Mouse (Mus musculus) hindbrain, embryonic 14.5 days (tissue): ENCODE measurements around the gene Tubb1. TPM values are rescaled to one million over a fixed set of nuclear protein-coding genes. Genes with fewer than 3 reads are reported as not detected.

ENCODE experiments used
- ATAC-seq: fragments of 200-750 bp; cut with Nextera tagmentation; 2 replicates; pipeline ENCODE4 v1.8.0; 2017; ENCODE audit warnings: moderate number of reproducible peaks, mild to moderate bottlenecking, moderate TSS enrichment, moderate library complexity; ENCODE audit not compliant: low FRiP score
- DNase-seq: peaks from one replicate; pipeline ENCODE4 v3.0.0-alpha.2; 2015; ENCODE audit warnings: low spot score
- H3K27ac ChIP-seq: fragments of 300-500 bp; sonication (generic); 2 replicates; pipeline ENCODE4 v1.5.1; 2014; ENCODE audit warnings: mild to moderate bottlenecking, moderate library complexity
- H3K27me3 ChIP-seq: fragments of 300-500 bp; sonication (generic); 2 replicates; pipeline ENCODE4 v1.6.1; 2014; ENCODE audit warnings: mild to moderate bottlenecking, low read length, mixed read lengths; ENCODE audit not compliant: control insufficient read depth, insufficient read depth
- H3K36me3 ChIP-seq: fragments of 300-500 bp; sonication (generic); replicated peaks from 2 replicates; pipeline ENCODE4 v1.6.1; 2014; ENCODE audit not compliant: control insufficient read depth, insufficient read depth
- H3K4me1 ChIP-seq: fragments of 300-500 bp; sonication (generic); replicated peaks from 2 replicates; pipeline ENCODE4 v1.6.1; 2014; ENCODE audit warnings: antibody characterized with exemption, low read length, mixed read lengths; ENCODE audit not compliant: control insufficient read depth, insufficient read depth
- H3K4me2 ChIP-seq: fragments of 300-500 bp; sonication (generic); replicated peaks from 2 replicates; pipeline ENCODE4 v1.6.1; 2014; ENCODE audit warnings: mild to moderate bottlenecking, moderate library complexity
- H3K4me3 ChIP-seq: fragments of 300-500 bp; sonication (generic); replicated peaks from 2 replicates; pipeline ENCODE4 v1.5.1; 2014; ENCODE audit warnings: mild to moderate bottlenecking, low read length
- H3K9ac ChIP-seq: fragments of 300-500 bp; sonication (generic); 2 replicates; pipeline ENCODE4 v1.6.1; 2014
- H3K9me3 ChIP-seq: fragments of 300-500 bp; sonication (generic); 2 replicates; pipeline ENCODE4 v1.6.1; 2016; ENCODE audit warnings: low read length; ENCODE audit not compliant: control insufficient read depth
- WGBS: fragments of 180-500 bp; shearing (Covaris S2); extraction: QIAGEN DNeasy Blood & Tissue Kit; methylation state at CpG from one replicate; pipeline ENCODE4 v1.1.7; 2014; 5-methylcytosine and 5-hydroxymethylcytosine counted together
- polyA plus RNA-seq: library from polyadenylated mRNA; unstranded; fragments of >200 nt; fragmentation: Nextera tagmentation; extraction: Ambion mirVana; gene quantifications from 2 replicates; pipeline ENCODE4 v1.2.1, GENCODE M21; 2014

The Tubb1 gene
- polyA plus RNA-seq, 1 experiment from 2014 or later, result 0.82 TPM

DNA sequence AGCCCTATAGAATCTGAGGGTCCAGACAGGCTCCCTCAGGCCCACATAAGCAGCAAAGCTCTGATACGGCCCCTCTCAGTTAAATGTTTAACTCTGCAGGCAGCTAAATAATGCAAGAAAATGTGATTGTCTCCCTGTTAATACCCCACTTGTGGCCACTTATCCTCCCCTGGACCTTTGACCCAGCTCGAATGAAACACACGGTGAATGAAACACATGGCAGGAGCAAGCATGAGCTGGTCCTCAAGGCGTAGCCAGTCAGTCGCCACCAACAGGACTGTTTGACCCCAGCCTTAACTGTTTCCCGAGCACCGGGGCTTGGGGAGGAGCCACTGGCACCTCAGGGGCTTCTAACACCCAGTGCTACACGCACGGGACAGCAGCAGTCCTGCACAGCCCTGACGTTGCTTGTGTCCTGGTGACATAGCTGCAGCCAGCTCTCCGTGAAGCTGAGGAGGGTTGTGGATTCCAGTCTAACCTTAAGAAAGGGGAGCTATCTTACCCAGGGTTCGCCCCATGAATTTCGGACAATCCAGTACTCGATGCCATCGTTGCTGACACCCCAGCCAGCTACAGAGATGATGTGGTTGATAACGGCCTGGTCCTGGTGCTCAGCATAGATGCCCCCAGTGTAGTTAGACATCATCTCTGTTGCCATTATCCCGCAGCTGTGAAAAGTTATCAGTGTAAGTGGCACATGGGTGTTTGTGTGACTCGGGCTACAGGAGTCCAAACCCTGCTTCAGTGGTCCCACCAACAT lies 22.2 kb upstream of the Tubb1 start:
- no peak overlapping the region for H3K27ac ChIP-seq
- H3K4me2 ChIP-seq, result no peak overlapping the region
- peaks cover 60% of the 10 kb centered on the region for H3K36me3 ChIP-seq
- H3K9ac ChIP-seq, result no peak overlapping the region
- no peaks in the 10 kb centered on the region for H3K9me3 ChIP-seq
- DNase-seq (no peak), ATAC-seq (no peak; the same call in 1 of the 2 replicates)
- no peaks in the 10 kb centered on the region for H3K27me3 ChIP-seq
- no peaks in the 10 kb centered on the region for H3K4me1 ChIP-seq
- WGBS, result 81% methylated on average over 18 of the region's 18 CpGs
- no peak overlapping the region for H3K4me3 ChIP-seq

- Histone ChIP-seq H3K27ac (no peak overlapping the region), H3K9ac (no peak overlapping the region), H3K9me3 (no peaks in the 10 kb centered on the region), H3K4me2 (no peak overlapping the region), H3K36me3 (peaks cover 52% of the 10 kb centered on the region), H3K4me3 (no peak overlapping the region), H3K4me1 (no peaks in the 10 kb centered on the region), H3K27me3 (no peaks in the 10 kb centered on the region)
- ATAC-seq, result peak; percentile 41; the same call in 1 of the 2 replicates
- WGBS, result 57% methylated on average over 10 of the region's 10 CpGs
- DNase-seq, result peak; percentile 41
Measured at GRCm38 (mm10) chr2:174428996-174429591, 21.4 kb upstream of the Tubb1 start.

GRCm38 (mm10) chr2:174434943-174435342 lies 15.6 kb upstream of the Tubb1 start:
- WGBS, result 97% methylated on average over 9 of the region's 9 CpGs
- Histone ChIP-seq H3K4me3 (no peak overlapping the region), H3K4me2 (no peak overlapping the region), H3K4me1 (peaks cover 15% of the 10 kb centered on the region), H3K27me3 (no peaks in the 10 kb centered on the region), H3K9ac (no peak overlapping the region), H3K9me3 (no peaks in the 10 kb centered on the region), H3K36me3 (no peaks in the 10 kb centered on the region; the same call in 1 of the 2 replicates), H3K27ac (no peak overlapping the region)
- ATAC-seq, result no peak
- no peak for DNase-seq

DNA sequence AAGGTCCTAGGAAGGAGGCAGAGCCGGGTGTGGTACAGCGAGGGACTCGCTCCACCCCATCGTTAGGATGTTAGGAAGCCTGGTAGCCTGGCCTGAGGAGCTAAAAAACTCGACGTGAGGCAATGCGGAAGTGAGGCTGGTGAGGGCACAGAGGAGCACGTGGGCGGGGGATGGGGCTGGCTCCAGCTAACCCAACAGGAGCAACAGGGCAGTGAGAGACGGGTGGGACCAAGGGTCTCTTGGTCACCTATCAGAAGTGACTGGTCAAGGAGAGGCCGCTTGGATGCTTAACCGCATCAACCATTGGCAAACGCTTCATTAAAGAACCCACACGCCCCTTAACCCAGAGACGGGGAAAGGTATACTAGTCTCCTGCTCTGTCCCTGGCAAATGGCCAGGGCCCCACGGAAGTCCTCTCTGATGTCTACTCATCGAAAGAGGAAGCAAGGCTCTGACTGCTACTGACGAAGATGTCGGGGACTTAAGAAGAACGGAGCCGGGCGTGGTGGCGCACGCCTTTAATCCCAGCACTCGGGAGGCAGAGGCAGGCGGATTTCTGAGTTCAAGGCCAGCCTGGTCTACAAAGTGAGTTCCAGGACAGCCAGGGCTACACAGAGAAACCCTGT lies 14.3 kb upstream of the Tubb1 start:
- Histone ChIP-seq H3K27me3 (no peaks in the 10 kb centered on the region), H3K4me3 (no peak overlapping the region), H3K9me3 (no peaks in the 10 kb centered on the region), H3K9ac (no peak overlapping the region), H3K27ac (no peak overlapping the region), H3K36me3 (no peaks in the 10 kb centered on the region; the same call in 1 of the 2 replicates), H3K4me1 (peaks cover 15% of the 10 kb centered on the region), H3K4me2 (no peak overlapping the region)
- no peak for DNase-seq
- WGBS, result 92% methylated on average over 26 of the region's 26 CpGs
- no peak for ATAC-seq

DNA sequence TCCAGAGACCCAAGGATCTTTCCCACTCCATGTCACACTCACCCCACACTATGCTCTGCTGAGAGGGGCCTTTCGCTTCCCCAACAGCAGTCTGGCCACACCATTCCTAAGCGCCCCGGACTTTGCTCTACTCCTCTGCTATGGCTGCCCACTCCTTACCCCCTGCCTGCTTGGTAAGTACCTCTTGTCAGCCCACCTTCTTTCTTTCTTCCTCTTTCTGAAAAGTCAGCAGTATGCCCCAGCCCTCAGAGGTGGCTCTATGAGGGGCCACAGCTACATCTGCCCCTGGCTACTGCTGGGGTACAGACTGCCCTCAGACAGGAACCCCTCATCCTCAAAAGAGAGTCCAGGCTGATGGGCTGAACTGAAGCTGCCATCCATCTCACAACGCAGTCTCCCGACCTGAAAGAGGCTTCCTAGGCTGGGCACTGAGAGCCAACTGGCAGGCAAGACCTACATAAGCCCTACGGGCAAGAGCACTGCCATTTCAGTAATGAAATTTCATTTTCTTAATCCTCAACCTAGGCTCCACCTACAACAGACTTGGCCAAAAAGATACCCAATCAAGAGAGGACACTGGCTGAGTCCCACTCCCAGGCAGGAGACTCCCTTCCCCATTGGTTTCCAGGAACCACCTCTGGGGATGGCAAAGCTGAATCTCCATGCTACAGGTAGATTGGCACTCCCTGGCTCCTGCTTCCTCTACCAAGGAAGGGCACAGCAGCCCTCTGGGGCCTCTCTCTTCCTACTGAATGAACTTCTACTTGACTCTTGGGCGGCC lies 13.4 kb upstream of the Tubb1 start:
- no peaks in the 10 kb centered on the region for H3K27me3 ChIP-seq
- ATAC-seq, result no peak
- H3K36me3 ChIP-seq, result no peaks in the 10 kb centered on the region; the same call in 1 of the 2 replicates
- peaks cover 15% of the 10 kb centered on the region for H3K4me1 ChIP-seq
- DNase-seq, result no peak
- H3K9me3 ChIP-seq, result no peaks in the 10 kb centered on the region
- H3K4me2 ChIP-seq, result no peak overlapping the region
- 94% methylated on average over 7 of the region's 7 CpGs for WGBS
- no peak overlapping the region for H3K27ac ChIP-seq
- H3K9ac ChIP-seq, result no peak overlapping the region
- no peak overlapping the region for H3K4me3 ChIP-seq

GRCm38 (mm10) chr2:174437697-174437982 lies 12.9 kb upstream of the Tubb1 start:
- H3K4me1 ChIP-seq, result peaks cover 15% of the 10 kb centered on the region
- H3K27ac ChIP-seq, result no peak overlapping the region
- DNase-seq (no peak), ATAC-seq (no peak)
- H3K27me3 ChIP-seq, result no peaks in the 10 kb centered on the region
- H3K36me3 ChIP-seq, result no peaks in the 10 kb centered on the region; the same call in 1 of the 2 replicates
- no peak overlapping the region for H3K9ac ChIP-seq
- WGBS, result 96% methylated on average over 4 of the region's 4 CpGs
- H3K4me2 ChIP-seq, result peak overlapping the region; percentile 71
- no peak overlapping the region for H3K4me3 ChIP-seq
- no peaks in the 10 kb centered on the region for H3K9me3 ChIP-seq

GRCm38 (mm10) chr2:174438181-174438580 lies 12.3 kb upstream of the Tubb1 start:
- no peak for DNase-seq
- peak overlapping the region; percentile 41 for H3K4me3 ChIP-seq
- H3K27me3 ChIP-seq, result no peaks in the 10 kb centered on the region
- H3K4me1 ChIP-seq, result peaks cover 15% of the 10 kb centered on the region
- peak overlapping the region; percentile 71 for H3K4me2 ChIP-seq
- no peak for ATAC-seq
- no peaks in the 10 kb centered on the region for H3K9me3 ChIP-seq
- H3K9ac ChIP-seq, result peak overlapping the region; percentile 59
- 66% methylated on average over 11 of the region's 11 CpGs for WGBS
- H3K27ac ChIP-seq, result no peak overlapping the region
- no peaks in the 10 kb centered on the region for H3K36me3 ChIP-seq

DNA sequence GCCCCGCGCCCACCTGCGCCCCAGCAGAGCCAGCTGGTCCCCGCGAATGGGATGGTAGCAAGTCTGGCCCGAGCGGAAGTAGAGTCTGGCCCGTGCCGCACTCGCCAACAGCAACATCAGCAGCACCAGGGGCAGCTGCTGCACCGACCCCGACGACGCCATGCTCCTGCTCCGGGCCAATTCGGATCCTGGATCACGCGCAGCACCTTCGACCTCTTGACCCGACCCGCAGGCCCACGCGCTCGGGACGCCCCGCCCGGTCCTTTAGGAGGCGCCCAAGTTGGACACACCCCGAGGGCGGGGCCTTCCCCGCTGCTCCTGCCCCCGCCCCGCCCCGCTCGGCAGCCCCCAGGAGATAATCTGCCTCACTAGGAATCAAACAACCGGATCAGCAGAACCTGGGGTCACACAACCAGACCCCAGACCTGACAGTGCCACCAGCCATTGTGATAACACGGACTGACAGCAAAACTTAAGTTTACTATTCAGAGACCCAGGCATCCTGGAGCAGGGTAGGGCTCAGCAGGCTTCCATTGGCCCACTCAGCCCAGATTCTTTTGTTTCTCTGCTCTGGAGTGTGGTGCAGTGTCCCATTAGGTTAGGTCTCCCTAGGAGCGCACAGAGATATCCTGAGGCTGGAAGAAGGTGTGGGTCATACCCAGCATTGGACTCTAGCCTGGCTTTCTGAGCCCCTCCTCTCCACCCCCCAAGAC lies 11.6 kb upstream of the Tubb1 start, which contains the start of gene Ctsz:
Gene Ctsz (minus strand): TSS at position 303 of the 713 bp plus-strand sequence.
- no peaks in the 10 kb centered on the region for H3K27me3 ChIP-seq
- peaks cover 15% of the 10 kb centered on the region for H3K4me1 ChIP-seq
- peak within 1 kb of the TSS; percentile 59 for H3K9ac ChIP-seq
- H3K4me3 ChIP-seq, result peak within 1 kb of the TSS; percentile 41
- H3K4me2 ChIP-seq, result peak within 1 kb of the TSS; percentile 71
- 1% methylated on average over 38 of the region's 38 CpGs for WGBS
- no peaks in the 10 kb centered on the region for H3K36me3 ChIP-seq
- no peaks in the 10 kb centered on the region for H3K9me3 ChIP-seq
- no peak within 1 kb of the TSS for H3K27ac ChIP-seq
- peak; percentile 78 for ATAC-seq
- no peak for DNase-seq
